Mouse (Mus musculus) CH12.LX (cell line): Measurements from ENCODE around the gene Klhdc2.

Experiments
- CHD2 ChIP-seq: IDR thresholded peaks from 2 replicates; pipeline ENCODE4 v1.6.1; 2011; ENCODE audit warnings: low read length, improper control_type of control experiment
- ELF1 ChIP-seq: IDR thresholded peaks from 2 replicates; pipeline ENCODE4 v1.6.1; 2014; ENCODE audit warnings: low read depth, mild to moderate bottlenecking, inconsistent platforms, low read length, improper control_type of control experiment
- EP300 ChIP-seq: IDR thresholded peaks from 2 replicates; pipeline ENCODE4 v1.6.1; 2011; ENCODE audit warnings: low read length, improper control_type of control experiment
- HCFC1 ChIP-seq: IDR thresholded peaks from 2 replicates; pipeline ENCODE4 v1.6.1; 2012; ENCODE audit warnings: low read depth, mild to moderate bottlenecking, inconsistent platforms, low read length, improper control_type of control experiment
- MYC ChIP-seq: IDR thresholded peaks from 2 replicates; pipeline ENCODE4 v1.6.1; 2011; ENCODE audit warnings: low read depth, mild to moderate bottlenecking, improper control_type of control experiment, low read length
- POLR2A ChIP-seq: IDR thresholded peaks from 2 replicates; pipeline ENCODE4 v1.6.1; 2011; ENCODE audit warnings: low read depth, mild to moderate bottlenecking, improper control_type of control experiment, low read length
- USF2 ChIP-seq: conservative IDR thresholded peaks from 2 replicates; pipeline ENCODE4 v1.6.1; 2011; ENCODE audit warnings: low read depth, low read length, improper control_type of control experiment

GRCm38 (mm10) chr12:69357300-69357646 is 60.8 kb downstream of the Klhdc2 start:
- TF ChIP-seq USF2, result no peak
- no peak for TF ChIP-seq HCFC1
- TF ChIP-seq MYC, result no peak
- peak; percentile 0; the same call in 1 of the 2 replicates for TF ChIP-seq ELF1
- TF ChIP-seq POLR2A, result no peak
- TF ChIP-seq CHD2, result no peak
- no peak for TF ChIP-seq EP300
